Mouse (Mus musculus): Measurements from ENCODE around the gene Olfr1440.

Olfr1440 gene

GRCm38 (mm10) chr19:12386979-12387378 is at the start of gene Olfr1440:
Olfr1440 (plus strand) TSS chr19:12387279.
- DNase-seq (ENCODE audit: low spot score), result no peak

GRCm38 (mm10) chr19:12373004-12373403 is 14.1 kb upstream of the Olfr1440 start:
- DNase-seq (ENCODE audit: low spot score), result no peak

- no peak for DNase-seq (ENCODE audit: low spot score)
Measured at GRCm38 (mm10) chr19:12374465-12375025, 12.5 kb upstream of the Olfr1440 start.

- DNase-seq (ENCODE audit: low spot score), result no peak
Measured at GRCm38 (mm10) chr19:12413737-12414136, 26.7 kb downstream of the Olfr1440 start.

- no peak for DNase-seq (ENCODE audit: low spot score)
Measured at GRCm38 (mm10) chr19:12417361-12417760, 30.3 kb downstream of the Olfr1440 start, which contains the start of gene Olfr1441. Olfr1441 (plus strand) TSS chr19:12417433.

- DNase-seq (ENCODE audit: low spot score), result no peak
Measured at GRCm38 (mm10) chr19:12418312-12418711, 31.2 kb downstream of the Olfr1440 start.

- no peak for DNase-seq (ENCODE audit: low spot score)
Measured at GRCm38 (mm10) chr19:12420555-12420954, 33.5 kb downstream of the Olfr1440 start.

GRCm38 (mm10) chr19:12421680-12422079 is 34.6 kb downstream of the Olfr1440 start:
- DNase-seq (ENCODE audit: low spot score), result no peak

- no peak for DNase-seq (ENCODE audit: low spot score)
Measured at GRCm38 (mm10) chr19:12427101-12427500, 40.0 kb downstream of the Olfr1440 start.

GRCm38 (mm10) chr19:12427605-12428004 is 40.5 kb downstream of the Olfr1440 start, which contains the start of gene Pfpl:
Pfpl (plus strand) TSS chr19:12427905.
- no peak for DNase-seq (ENCODE audit: low spot score)

GRCm38 (mm10) chr19:12433033-12433432 is 46.0 kb downstream of the Olfr1440 start:
- peak; percentile 13 for DNase-seq (ENCODE audit: low spot score)

GRCm38 (mm10) chr19:12435011-12435416 is 47.9 kb downstream of the Olfr1440 start:
- no peak for DNase-seq (ENCODE audit: low spot score)

- DNase-seq (ENCODE audit: low spot score), result no peak
Measured at GRCm38 (mm10) chr19:12435750-12436524, 48.9 kb downstream of the Olfr1440 start.

GRCm38 (mm10) chr19:12439581-12439980 is 52.5 kb downstream of the Olfr1440 start:
- DNase-seq (ENCODE audit: low spot score), result no peak

- DNase-seq (ENCODE audit: low spot score), result no peak
Measured at GRCm38 (mm10) chr19:12440103-12440725, 53.1 kb downstream of the Olfr1440 start.

GRCm38 (mm10) chr19:12442560-12442959 is 55.5 kb downstream of the Olfr1440 start:
- DNase-seq (ENCODE audit: low spot score), result no peak

GRCm38 (mm10) chr19:12445014-12445413 is 57.9 kb downstream of the Olfr1440 start:
- DNase-seq (ENCODE audit: low spot score), result no peak
